Comparison of ENCODE assay signal across 40 mouse cellular contexts in genomic region chr5:87502687-87503086, GRCm38 (mm10). TPM values are rescaled to one million over a fixed set of nuclear protein-coding genes. Genes with fewer than 3 reads are reported as not detected.
A peak's percentile ranks its signal among the peaks of the same experiment; 100 is the strongest.
DNase-seq lines count a peak whose midpoint lies in the region; ATAC-seq lines count a peak whose summit lies in the region.
"Had no signal": no experiment of that assay in that cellular context is flagged by ENCODE, and none has a peak within 500 bp of the region (broad histone marks: within the 10 kb centered on the region; RNA-seq: fewer than 3 reads in every experiment).

No protein-coding gene starts in this region.

- H3K9ac ChIP-seq in embryonic facial prominence, embryonic 11.5 days (replicated peaks; ENCODE audit: low read length), result no peak overlapping the region
- H3K9ac ChIP-seq in lung, embryonic 16.5 days (ENCODE audit: low read length), result no peak overlapping the region
- no peak overlapping the region for H3K9ac ChIP-seq in embryonic facial prominence, embryonic 14.5 days (ENCODE audit: low read depth, low read length)
- H3K9ac ChIP-seq in stomach, embryonic 14.5 days (replicated peaks; ENCODE audit: low read depth, low read length), result no peak overlapping the region
- no peak overlapping the region for H3K9ac ChIP-seq in midbrain, embryonic 11.5 days (ENCODE audit: low read length)
- H3K9ac ChIP-seq: embryonic facial prominence, embryonic 12.5 days; heart, embryonic 12.5 days; hindbrain, embryonic 13.5 days had no signal

- no peaks in the 10 kb centered on the region for H3K9me3 ChIP-seq in embryonic facial prominence, embryonic 11.5 days (replicated peaks; ENCODE audit: control insufficient read depth, low read length)
- no peaks in the 10 kb centered on the region for H3K9me3 ChIP-seq in embryonic facial prominence, embryonic 10.5 days
- H3K9me3 ChIP-seq in lung, embryonic 16.5 days (ENCODE audit: control insufficient read depth, low read length), result no peaks in the 10 kb centered on the region
- H3K9me3 ChIP-seq in embryonic facial prominence, embryonic 14.5 days (ENCODE audit: control insufficient read depth, low read length), result no peaks in the 10 kb centered on the region
- H3K9me3 ChIP-seq in stomach, embryonic 14.5 days (ENCODE audit: control insufficient read depth, low read depth, low read length), result no peaks in the 10 kb centered on the region
- no peaks in the 10 kb centered on the region for H3K9me3 ChIP-seq in midbrain, embryonic 11.5 days (ENCODE audit: control insufficient read depth, low read length)
- H3K9me3 ChIP-seq: embryonic facial prominence, embryonic 12.5 days; G1E; heart, embryonic 12.5 days; hindbrain, embryonic 13.5 days; midbrain, embryonic 10.5 days had no signal

- DNase-seq in embryonic facial prominence, embryonic 11.5 days (ENCODE audit: low spot score), result peak; percentile 2
- no peak for DNase-seq in embryonic facial prominence, embryonic 10.5 days (ENCODE audit: low spot score)
- DNase-seq in lung, postnatal 10 days, result no peak
- DNase-seq in embryonic facial prominence, embryonic 14.5 days (ENCODE audit: low spot score), result peak; percentile 84
- DNase-seq in midbrain, embryonic 11.5 days (ENCODE audit: low spot score, missing footprints), result no peak
- DNase-seq in ovary, adult 18-20 months (ENCODE audit: low spot score), result no peak
- DNase-seq: adrenal gland, postnatal 25 days; cerebellum, adult 2 months; cerebellum, postnatal 25 days; gastrocnemius, adult 2 months; gastrocnemius, postnatal 36 days; heart, adult 2 months; heart, postnatal 4 days; kidney, adult 9 months; kidney, postnatal 10 days; layer of hippocampus, postnatal 36 days; right cerebral cortex, postnatal 4 days; thymus, postnatal 4 days had no signal

- WGBS in embryonic facial prominence, embryonic 11.5 days, result 71% methylated on average over 1 of the region's 1 CpGs
- WGBS in embryonic facial prominence, embryonic 10.5 days, result 63% methylated on average over 1 of the region's 1 CpGs
- WGBS in lung, embryonic 16.5 days, result 65% methylated on average over 1 of the region's 1 CpGs
- 65% methylated on average over 1 of the region's 1 CpGs for WGBS in embryonic facial prominence, embryonic 14.5 days
- 63% methylated on average over 1 of the region's 1 CpGs for WGBS in stomach, embryonic 14.5 days
- WGBS in midbrain, embryonic 11.5 days, result 77% methylated on average over 1 of the region's 1 CpGs

- no peak overlapping the region for H3K4me3 ChIP-seq in embryonic facial prominence, embryonic 11.5 days (ENCODE audit: low read depth, low read length)
- H3K4me3 ChIP-seq in embryonic facial prominence, embryonic 10.5 days, result no peak overlapping the region
- H3K4me3 ChIP-seq in lung, embryonic 16.5 days (ENCODE audit: low read length), result no peak overlapping the region
- H3K4me3 ChIP-seq in embryonic facial prominence, embryonic 14.5 days (ENCODE audit: low read depth, low read length), result no peak overlapping the region
- no peak overlapping the region for H3K4me3 ChIP-seq in stomach, embryonic 14.5 days (ENCODE audit: low read depth, low read length)
- H3K4me3 ChIP-seq in midbrain, embryonic 11.5 days (ENCODE audit: low read depth, low read length), result no peak overlapping the region
- H3K4me3 ChIP-seq: embryonic facial prominence, embryonic 12.5 days; gastrocnemius, adult 2 months; heart, adult 2 months; heart, embryonic 12.5 days; hindbrain, embryonic 13.5 days; midbrain, embryonic 10.5 days had no signal

- no peak for ATAC-seq in embryonic facial prominence, embryonic 11.5 days (replicated peaks; ENCODE audit: insufficient number of reproducible peaks, low FRiP score, low TSS enrichment, low read depth)
- 0 out of 2 replicates have a peak, but pooled peaks have one; percentile 26 for ATAC-seq in lung, embryonic 16.5 days (ENCODE audit: low read depth)
- peak; percentile 92 for ATAC-seq in embryonic facial prominence, embryonic 14.5 days (ENCODE audit: low read depth)
- ATAC-seq in stomach, embryonic 14.5 days (ENCODE audit: insufficient number of reproducible peaks, insufficient read depth, low FRiP score, low read depth), result 0 out of 2 replicates have a peak, but pooled peaks have one; percentile 18
- ATAC-seq in midbrain, embryonic 11.5 days (ENCODE audit: low FRiP score), result no peak
- ATAC-seq: forebrain, embryonic 14.5 days; intestine, embryonic 16.5 days; midbrain, embryonic 16.5 days; Patski had no signal

- no peak overlapping the region for H3K27ac ChIP-seq in embryonic facial prominence, embryonic 11.5 days (replicated peaks; ENCODE audit: low read depth, low read length)
- no peak overlapping the region for H3K27ac ChIP-seq in embryonic facial prominence, embryonic 10.5 days (replicated peaks)
- no peak overlapping the region for H3K27ac ChIP-seq in lung, embryonic 16.5 days (ENCODE audit: low read length)
- H3K27ac ChIP-seq in embryonic facial prominence, embryonic 14.5 days (replicated peaks; ENCODE audit: low read depth, low read length), result no peak overlapping the region
- H3K27ac ChIP-seq in stomach, embryonic 14.5 days (ENCODE audit: low read length), result no peak overlapping the region
- no peak overlapping the region for H3K27ac ChIP-seq in midbrain, embryonic 11.5 days (ENCODE audit: low read depth, low read length)
- H3K27ac ChIP-seq: embryonic facial prominence, embryonic 12.5 days; gastrocnemius, adult 2 months; heart, adult 2 months; hindbrain, embryonic 13.5 days; midbrain, embryonic 10.5 days had no signal

- no peaks in the 10 kb centered on the region for H3K4me1 ChIP-seq in embryonic facial prominence, embryonic 11.5 days (ENCODE audit: control insufficient read depth, insufficient read depth, low read length)
- no peaks in the 10 kb centered on the region for H3K4me1 ChIP-seq in embryonic facial prominence, embryonic 10.5 days
- no peaks in the 10 kb centered on the region for H3K4me1 ChIP-seq in lung, embryonic 16.5 days (replicated peaks; ENCODE audit: control insufficient read depth, insufficient read depth, low read length)
- H3K4me1 ChIP-seq in embryonic facial prominence, embryonic 14.5 days (ENCODE audit: control insufficient read depth, insufficient read depth, low read length), result no peaks in the 10 kb centered on the region
- H3K4me1 ChIP-seq in stomach, embryonic 14.5 days (ENCODE audit: control insufficient read depth, insufficient read depth, low read length), result no peaks in the 10 kb centered on the region
- no peaks in the 10 kb centered on the region for H3K4me1 ChIP-seq in midbrain, embryonic 11.5 days (ENCODE audit: control insufficient read depth, insufficient read depth, low read length)
- H3K4me1 ChIP-seq: embryonic facial prominence, embryonic 12.5 days; heart, embryonic 12.5 days; hindbrain, embryonic 13.5 days; midbrain, embryonic 10.5 days had no signal

- no peaks in the 10 kb centered on the region for H3K27me3 ChIP-seq in embryonic facial prominence, embryonic 11.5 days (ENCODE audit: control insufficient read depth, insufficient read depth, low read length)
- H3K27me3 ChIP-seq in embryonic facial prominence, embryonic 10.5 days (replicated peaks; ENCODE audit: low read depth, poor library complexity, severe bottlenecking), result no peaks in the 10 kb centered on the region
- no peaks in the 10 kb centered on the region for H3K27me3 ChIP-seq in lung, embryonic 16.5 days (ENCODE audit: control insufficient read depth, insufficient read depth, low read depth, low read length)
- H3K27me3 ChIP-seq in embryonic facial prominence, embryonic 14.5 days (replicated peaks; ENCODE audit: control insufficient read depth, insufficient read depth, low read length), result no peaks in the 10 kb centered on the region
- H3K27me3 ChIP-seq in stomach, embryonic 14.5 days (ENCODE audit: control insufficient read depth, insufficient read depth, low read length), result no peaks in the 10 kb centered on the region
- H3K27me3 ChIP-seq in midbrain, embryonic 11.5 days (ENCODE audit: control insufficient read depth, insufficient read depth, low read length), result no peaks in the 10 kb centered on the region
- H3K27me3 ChIP-seq: embryonic facial prominence, embryonic 12.5 days; heart, embryonic 12.5 days; hindbrain, embryonic 13.5 days; Patski had no signal

- H3K4me2 ChIP-seq in embryonic facial prominence, embryonic 11.5 days (ENCODE audit: low read depth, low read length), result no peak overlapping the region
- no peak overlapping the region for H3K4me2 ChIP-seq in lung, embryonic 16.5 days (ENCODE audit: low read depth, low read length)
- H3K4me2 ChIP-seq in embryonic facial prominence, embryonic 14.5 days (ENCODE audit: low read depth, low read length), result no peak overlapping the region
- no peak overlapping the region for H3K4me2 ChIP-seq in stomach, embryonic 14.5 days (replicated peaks; ENCODE audit: low read depth, low read length)
- no peak overlapping the region for H3K4me2 ChIP-seq in midbrain, embryonic 11.5 days
- H3K4me2 ChIP-seq: embryonic facial prominence, embryonic 12.5 days; heart, embryonic 12.5 days; hindbrain, embryonic 13.5 days had no signal

- H3K36me3 ChIP-seq in embryonic facial prominence, embryonic 11.5 days (replicated peaks; ENCODE audit: control insufficient read depth, insufficient read depth, low read depth, low read length), result no peaks in the 10 kb centered on the region
- no peaks in the 10 kb centered on the region for H3K36me3 ChIP-seq in embryonic facial prominence, embryonic 10.5 days (replicated peaks)
- H3K36me3 ChIP-seq in lung, embryonic 16.5 days (ENCODE audit: control insufficient read depth, insufficient read depth, low read length), result no peaks in the 10 kb centered on the region
- no peaks in the 10 kb centered on the region for H3K36me3 ChIP-seq in embryonic facial prominence, embryonic 14.5 days (ENCODE audit: control insufficient read depth, insufficient read depth, low read length)
- H3K36me3 ChIP-seq in stomach, embryonic 14.5 days (ENCODE audit: control insufficient read depth, insufficient read depth, low read length), result no peaks in the 10 kb centered on the region
- H3K36me3 ChIP-seq in midbrain, embryonic 11.5 days (ENCODE audit: control insufficient read depth, insufficient read depth, low read length), result no peaks in the 10 kb centered on the region
- H3K36me3 ChIP-seq: embryonic facial prominence, embryonic 12.5 days; G1E; heart, embryonic 12.5 days; hindbrain, embryonic 13.5 days; midbrain, embryonic 10.5 days had no signal

RNA-seq across cellular contexts. Expression of gene Ugt2a1, which starts 12.0 kb away (rescaled TPM):
- polyA plus RNA-seq in embryonic facial prominence, embryonic 11.5 days (2014; fragmentation: Nextera tagmentation; extraction: Ambion mirVana), result 0.70 and 1.6 TPM in 2 replicates
- not detected in 2 replicates for polyA plus RNA-seq in embryonic facial prominence, embryonic 10.5 days (2016; fragmentation: Nextera tagmentation; extraction: Ambion mirVana)
- polyA plus RNA-seq in lung, embryonic 16.5 days (2015; fragmentation: Nextera tagmentation; extraction: Ambion mirVana), result not detected in 2 replicates
- 21.8 and 26.0 TPM in 2 replicates for polyA plus RNA-seq in embryonic facial prominence, embryonic 14.5 days (2014; fragmentation: Nextera tagmentation; extraction: Ambion mirVana)
- not detected in 2 replicates for polyA plus RNA-seq in stomach, embryonic 14.5 days (2014; fragmentation: Nextera tagmentation; extraction: Ambion mirVana)
- polyA plus RNA-seq in midbrain, embryonic 11.5 days (2014; fragmentation: Nextera tagmentation; extraction: Ambion mirVana), result not detected in 2 replicates
- polyA plus RNA-seq: C2C12; cerebellum, adult 2 months; forebrain, embryonic 14.5 days; G1E; heart, adult 2 months; heart, embryonic 12.5 days; heart, postnatal 0 days; hindbrain, embryonic 13.5 days; intestine, embryonic 16.5 days; large intestine, adult 2 months; limb, embryonic 11.5 days; liver, adult 2 months; liver, embryonic 16.5 days; midbrain, embryonic 10.5 days; midbrain, embryonic 16.5 days; neural tube, embryonic 11.5 days; Patski; spleen, adult 2 months; testis, adult 2 months; thymus, postnatal 0 days had no signal

RNA-seq across cellular contexts. Expression of gene Gm43638, which starts 16.1 kb away (rescaled TPM):
- not detected in 2 replicates for polyA plus RNA-seq in embryonic facial prominence, embryonic 11.5 days (2014; fragmentation: Nextera tagmentation; extraction: Ambion mirVana)
- polyA plus RNA-seq in embryonic facial prominence, embryonic 10.5 days (2016; fragmentation: Nextera tagmentation; extraction: Ambion mirVana), result not detected in 2 replicates
- not detected in 2 replicates for polyA plus RNA-seq in lung, embryonic 16.5 days (2015; fragmentation: Nextera tagmentation; extraction: Ambion mirVana)
- polyA plus RNA-seq in embryonic facial prominence, embryonic 14.5 days (2014; fragmentation: Nextera tagmentation; extraction: Ambion mirVana), result not detected in 2 replicates
- polyA plus RNA-seq in stomach, embryonic 14.5 days (2014; fragmentation: Nextera tagmentation; extraction: Ambion mirVana), result not detected in 2 replicates
- not detected in 2 replicates for polyA plus RNA-seq in midbrain, embryonic 11.5 days (2014; fragmentation: Nextera tagmentation; extraction: Ambion mirVana)
- polyA plus RNA-seq: C2C12; cerebellum, adult 2 months; embryonic facial prominence, embryonic 12.5 days; forebrain, embryonic 14.5 days; frontal cortex, adult 2 months; G1E; heart, adult 2 months; heart, embryonic 12.5 days; heart, postnatal 0 days; hindbrain, embryonic 13.5 days; intestine, embryonic 16.5 days; large intestine, adult 2 months; limb, embryonic 11.5 days; liver, adult 2 months; liver, embryonic 16.5 days; midbrain, embryonic 10.5 days; midbrain, embryonic 16.5 days; neural tube, embryonic 11.5 days; Patski; spleen, adult 2 months; testis, adult 2 months; thymus, postnatal 0 days had no signal

RNA-seq across cellular contexts. Expression of gene Ugt2a2, which starts 20.6 kb away (rescaled TPM):
- polyA plus RNA-seq in embryonic facial prominence, embryonic 11.5 days (2014; fragmentation: Nextera tagmentation; extraction: Ambion mirVana), result not detected in 2 replicates
- polyA plus RNA-seq in embryonic facial prominence, embryonic 10.5 days (2016; fragmentation: Nextera tagmentation; extraction: Ambion mirVana), result 0.10 TPM in 1 of 2 replicates, not detected in the other
- not detected in 2 replicates for polyA plus RNA-seq in lung, embryonic 16.5 days (2015; fragmentation: Nextera tagmentation; extraction: Ambion mirVana)
- 5.1 and 9.2 TPM in 2 replicates for polyA plus RNA-seq in embryonic facial prominence, embryonic 14.5 days (2014; fragmentation: Nextera tagmentation; extraction: Ambion mirVana)
- polyA plus RNA-seq in stomach, embryonic 14.5 days (2014; fragmentation: Nextera tagmentation; extraction: Ambion mirVana), result not detected in 2 replicates
- not detected in 2 replicates for polyA plus RNA-seq in midbrain, embryonic 11.5 days (2014; fragmentation: Nextera tagmentation; extraction: Ambion mirVana)
- polyA plus RNA-seq: C2C12; cerebellum, adult 2 months; embryonic facial prominence, embryonic 12.5 days; forebrain, embryonic 14.5 days; frontal cortex, adult 2 months; G1E; heart, adult 2 months; heart, embryonic 12.5 days; heart, postnatal 0 days; hindbrain, embryonic 13.5 days; intestine, embryonic 16.5 days; large intestine, adult 2 months; limb, embryonic 11.5 days; liver, adult 2 months; liver, embryonic 16.5 days; midbrain, embryonic 10.5 days; midbrain, embryonic 16.5 days; neural tube, embryonic 11.5 days; Patski; spleen, adult 2 months; testis, adult 2 months; thymus, postnatal 0 days had no signal

RNA-seq across cellular contexts. Expression of gene Sult1b1, which starts 35.3 kb away (rescaled TPM):
- 0.29 TPM in 1 of 2 replicates, not detected in the other for polyA plus RNA-seq in embryonic facial prominence, embryonic 11.5 days (2014; fragmentation: Nextera tagmentation; extraction: Ambion mirVana)
- 0.20 TPM in 1 of 2 replicates, not detected in the other for polyA plus RNA-seq in embryonic facial prominence, embryonic 10.5 days (2016; fragmentation: Nextera tagmentation; extraction: Ambion mirVana)
- polyA plus RNA-seq in lung, embryonic 16.5 days (2015; fragmentation: Nextera tagmentation; extraction: Ambion mirVana), result not detected in 2 replicates
- 0.84 and 0.96 TPM in 2 replicates for polyA plus RNA-seq in embryonic facial prominence, embryonic 14.5 days (2014; fragmentation: Nextera tagmentation; extraction: Ambion mirVana)
- 5.1 and 5.2 TPM in 2 replicates for polyA plus RNA-seq in stomach, embryonic 14.5 days (2014; fragmentation: Nextera tagmentation; extraction: Ambion mirVana)
- not detected in 2 replicates for polyA plus RNA-seq in midbrain, embryonic 11.5 days (2014; fragmentation: Nextera tagmentation; extraction: Ambion mirVana)
- polyA plus RNA-seq: C2C12; cerebellum, adult 2 months; forebrain, embryonic 14.5 days; frontal cortex, adult 2 months; G1E; heart, embryonic 12.5 days; heart, postnatal 0 days; hindbrain, embryonic 13.5 days; limb, embryonic 11.5 days; midbrain, embryonic 10.5 days; midbrain, embryonic 16.5 days; neural tube, embryonic 11.5 days; Patski; spleen, adult 2 months; testis, adult 2 months; thymus, postnatal 0 days had no signal

Comparison
In these comparisons a context has a peak if more than half of its experiments do, and no peak if none do; other contexts are left out.
1. ATAC-seq: peak in lung, embryonic 16.5 days (single experiment), embryonic facial prominence, embryonic 14.5 days (single experiment) and stomach, embryonic 14.5 days (single experiment); none in embryonic facial prominence, embryonic 11.5 days (single experiment) and midbrain, embryonic 11.5 days (single experiment).
2. DNase-seq: peak in embryonic facial prominence, embryonic 11.5 days (single experiment) and embryonic facial prominence, embryonic 14.5 days (single experiment); none in embryonic facial prominence, embryonic 10.5 days (single experiment), lung, postnatal 10 days (single experiment), midbrain, embryonic 11.5 days (single experiment) and ovary, adult 18-20 months (single experiment).